Mouse (Mus musculus): ENCODE results near the gene Cspg4.

The Cspg4 gene

DNA sequence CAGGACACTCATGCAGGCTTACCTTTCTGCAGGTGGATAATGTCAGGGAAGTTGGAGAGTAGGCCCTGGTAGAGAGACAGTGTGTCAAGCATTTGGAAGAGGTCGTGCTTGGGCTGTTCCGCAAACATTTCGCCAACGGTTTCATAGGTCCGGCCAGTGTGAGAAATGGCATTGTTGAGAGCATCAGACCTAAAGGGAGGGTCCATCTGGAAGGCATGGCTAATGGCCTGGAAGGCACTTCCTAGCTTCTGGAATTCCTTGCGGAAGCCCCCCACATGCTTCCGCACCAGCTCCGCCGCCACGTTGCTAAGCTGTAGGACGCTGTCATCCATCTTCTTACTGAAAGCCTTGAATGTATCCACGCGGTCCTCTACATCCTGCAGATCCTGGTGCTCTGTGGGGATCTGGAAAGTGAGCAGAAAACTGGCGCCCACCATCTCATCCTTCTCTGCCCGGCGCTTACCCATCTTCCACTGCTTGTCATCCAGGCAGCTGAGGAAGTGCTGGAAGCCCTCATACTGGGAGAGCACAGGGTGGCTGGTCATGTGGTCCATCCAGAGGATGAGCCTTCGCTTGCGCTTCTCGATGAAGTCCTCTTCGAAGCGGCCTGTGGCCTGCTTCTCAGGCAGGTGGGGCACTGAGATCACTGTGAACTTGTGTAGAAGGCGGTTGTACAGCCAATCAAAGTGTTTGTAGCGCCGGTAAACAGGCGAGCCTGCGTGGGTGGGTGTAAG, 60.6 kb downstream of the Cspg4 start:
- CTCF ChIA-PET = interaction anchor here (0.5 kb wide), 1 partner anchor 1279 kb away, joined by 5 read pairs; no protein-coding TSS in a partner anchor

DNA sequence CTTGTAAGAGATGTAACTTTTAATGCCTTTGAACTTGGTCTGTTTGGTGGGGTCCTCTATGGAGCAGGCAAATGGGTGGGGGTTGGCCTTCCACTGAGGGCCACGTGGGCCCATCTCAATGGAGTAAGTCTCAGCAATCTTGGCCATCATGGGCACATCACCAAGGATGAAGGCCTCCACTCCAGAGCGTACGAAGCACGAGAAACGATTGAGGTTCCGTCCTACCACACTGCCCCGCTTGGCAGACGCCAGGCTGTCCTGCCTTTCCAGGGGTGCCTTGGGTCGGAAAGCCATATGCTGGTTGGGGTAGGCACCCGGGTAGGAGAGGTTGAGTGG, 61.2 kb downstream of the Cspg4 start:
- CTCF ChIA-PET = no interaction called here

DNA sequence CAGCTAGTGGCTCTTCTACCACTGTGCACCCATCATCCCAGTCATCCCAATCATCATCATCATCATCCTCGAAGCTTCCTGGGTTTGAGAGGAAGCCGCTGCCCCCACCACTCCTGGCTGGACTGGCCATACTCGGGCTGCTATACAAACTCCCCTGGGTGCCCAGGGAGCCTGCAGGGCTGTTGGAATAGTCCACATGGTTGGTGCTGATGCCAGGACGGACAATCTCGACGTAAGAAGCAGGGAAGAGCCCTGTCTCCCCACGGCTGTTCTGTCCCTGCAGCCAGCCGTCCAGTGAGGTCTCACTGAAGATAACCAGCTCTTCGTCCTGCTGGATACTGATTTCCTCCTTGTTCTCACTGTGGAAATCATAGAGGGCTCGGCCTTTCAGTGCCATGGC, 61.6 kb downstream of the Cspg4 start:
- CTCF ChIA-PET = no interaction called here

DNA sequence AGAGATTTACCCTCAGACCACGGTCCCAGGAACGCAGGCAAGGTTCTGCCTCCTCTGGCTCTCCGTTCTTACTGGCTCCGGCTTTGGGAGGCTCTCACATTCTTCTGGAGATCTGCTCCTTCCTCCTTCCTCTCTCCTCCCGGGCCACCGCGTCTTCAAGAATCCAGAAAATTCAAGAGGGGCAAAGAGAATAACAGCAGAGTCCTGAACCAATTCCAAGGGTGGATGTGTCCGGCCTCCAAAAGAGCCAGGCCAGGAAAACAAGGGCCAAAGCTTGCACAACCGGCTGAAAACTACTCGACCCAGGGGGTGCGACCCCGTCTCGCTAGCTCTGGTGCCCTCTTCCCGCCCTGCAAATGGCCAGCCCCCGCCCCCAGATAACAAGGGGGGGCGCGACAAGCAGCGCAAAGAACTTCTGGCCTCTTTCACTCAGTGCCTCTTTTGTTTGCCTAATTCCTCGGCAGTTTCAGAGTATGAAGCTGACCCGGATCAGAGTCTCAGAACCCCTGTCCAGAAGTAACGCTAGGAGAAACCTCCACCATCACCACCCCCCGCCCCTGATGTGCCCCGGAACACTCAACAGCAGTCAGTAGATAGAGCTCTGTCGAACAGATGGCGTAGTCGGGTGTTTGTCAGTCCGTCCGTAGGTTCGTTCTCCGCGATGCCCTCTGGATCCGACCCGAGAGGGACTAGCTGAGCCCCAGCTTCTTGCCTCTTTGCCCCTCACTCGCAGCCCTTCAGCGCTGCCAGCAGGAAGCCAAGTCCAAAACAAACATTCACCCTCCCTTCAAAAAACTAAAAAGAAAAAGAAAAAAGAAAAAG, 62.6 kb downstream of the Cspg4 start:
- CTCF ChIA-PET = interaction anchor here (0.6 to 1.0 kb wide), 2 partner anchors 13 to 21 kb away, joined by 4 read pairs; no protein-coding TSS in a partner anchor

DNA sequence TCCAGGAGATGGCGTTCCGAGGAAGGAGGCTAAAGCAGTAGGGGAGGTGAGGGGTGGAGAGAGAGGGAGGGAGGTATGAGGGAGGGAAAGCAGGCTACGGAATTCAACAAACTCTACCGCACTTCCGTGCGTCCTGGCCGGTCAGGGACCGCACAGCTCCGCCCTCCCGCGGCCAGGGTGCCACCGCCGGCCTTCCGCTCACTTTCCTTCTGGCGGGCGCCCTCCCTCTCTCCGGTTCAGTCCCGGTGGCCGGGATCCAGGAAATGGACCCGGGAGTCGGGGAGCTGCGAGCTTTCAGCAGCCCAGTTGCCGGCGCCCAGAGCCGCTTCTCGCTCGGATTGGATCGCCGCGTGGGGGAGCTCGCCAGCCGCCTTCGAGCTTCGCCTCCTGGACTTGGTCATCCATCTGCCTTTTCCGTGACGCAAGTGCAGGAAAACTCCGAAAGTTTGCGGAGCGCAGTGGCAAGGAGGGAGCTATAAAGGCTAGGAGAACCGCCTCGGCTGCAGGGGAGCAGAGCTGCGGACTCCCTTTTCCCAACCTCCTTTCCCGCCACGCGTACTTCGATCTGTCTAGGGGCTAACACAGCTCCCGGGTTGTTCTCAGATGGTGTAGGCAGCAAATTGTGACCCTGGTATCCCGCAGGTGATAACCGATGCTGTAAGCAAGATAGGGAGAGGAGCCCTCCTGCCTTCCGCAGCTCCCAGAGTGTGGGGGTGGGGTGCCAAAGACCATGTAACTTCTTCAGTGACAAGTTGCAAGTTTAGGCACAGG, 63.4 kb downstream of the Cspg4 start, which contains the start of gene Snx33:
Gene Snx33 (minus strand): TSS at position 331 of the 771 bp plus-strand sequence.
- CTCF ChIA-PET = interaction anchor here (0.6 to 1.0 kb wide), 2 partner anchors 20 to 24 kb away, joined by 3 to 4 read pairs; no protein-coding TSS in a partner anchor

DNA sequence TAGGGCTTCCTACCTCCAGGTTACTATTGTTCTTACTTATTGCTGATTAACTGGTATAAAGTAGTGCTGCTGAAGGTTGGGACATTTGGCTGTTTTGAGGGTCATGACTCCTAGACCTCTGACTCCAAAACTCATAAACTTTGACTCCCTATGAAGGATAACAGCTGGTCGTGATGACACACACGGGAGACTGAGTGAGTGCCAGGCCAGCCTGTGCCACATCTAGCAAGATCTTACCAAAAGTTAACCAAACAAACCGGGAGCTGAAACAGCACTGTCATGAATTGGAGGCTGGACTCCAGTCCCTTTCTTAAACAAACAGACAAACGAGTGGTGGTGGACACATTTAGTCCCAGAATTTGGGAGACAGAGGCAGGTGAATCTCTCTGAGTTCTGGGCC, 64.7 kb downstream of the Cspg4 start:
- CTCF ChIA-PET = no interaction called here

DNA sequence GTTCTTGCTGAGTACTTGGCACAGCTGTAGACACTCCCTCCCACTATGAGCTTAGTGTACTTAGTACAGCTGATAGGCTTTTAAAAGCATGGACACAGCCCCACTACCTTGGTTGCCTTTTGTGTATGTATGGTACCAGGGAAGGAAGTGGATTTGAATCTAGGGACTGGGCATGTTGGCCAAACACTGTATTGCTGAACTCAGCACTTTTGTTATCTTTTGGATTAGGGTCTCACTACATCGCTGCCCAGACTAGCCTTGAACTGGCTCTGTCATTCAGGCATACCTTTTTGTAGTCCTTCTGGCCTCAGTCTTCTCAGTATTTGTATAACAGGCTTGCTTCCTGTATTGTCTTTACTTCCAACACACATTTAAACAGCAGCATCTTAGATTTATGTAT, 65.7 kb downstream of the Cspg4 start:
- CTCF ChIA-PET = no interaction called here

DNA sequence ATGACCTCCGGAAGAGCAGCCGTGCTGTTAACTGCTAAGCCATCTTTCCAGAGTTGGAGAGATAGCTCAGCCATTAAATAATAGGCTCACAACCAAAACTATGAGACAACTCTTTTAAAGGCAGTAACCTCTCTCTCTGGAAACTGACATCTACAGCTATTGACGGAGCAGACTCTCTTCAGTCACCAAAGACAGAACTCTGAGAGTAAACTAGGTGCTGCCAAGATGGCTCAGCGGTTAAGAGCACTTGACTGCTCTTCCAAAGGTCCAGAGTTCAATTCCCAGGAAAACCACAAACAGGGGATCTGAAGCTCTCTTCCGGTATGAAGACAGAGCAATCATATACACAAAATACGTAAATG, 72.0 kb downstream of the Cspg4 start:
- CTCF ChIA-PET = interaction anchor here (0.7 to 1.0 kb wide), 2 partner anchors 11 to 13 kb away, joined by 3 read pairs; no protein-coding TSS in a partner anchor

DNA sequence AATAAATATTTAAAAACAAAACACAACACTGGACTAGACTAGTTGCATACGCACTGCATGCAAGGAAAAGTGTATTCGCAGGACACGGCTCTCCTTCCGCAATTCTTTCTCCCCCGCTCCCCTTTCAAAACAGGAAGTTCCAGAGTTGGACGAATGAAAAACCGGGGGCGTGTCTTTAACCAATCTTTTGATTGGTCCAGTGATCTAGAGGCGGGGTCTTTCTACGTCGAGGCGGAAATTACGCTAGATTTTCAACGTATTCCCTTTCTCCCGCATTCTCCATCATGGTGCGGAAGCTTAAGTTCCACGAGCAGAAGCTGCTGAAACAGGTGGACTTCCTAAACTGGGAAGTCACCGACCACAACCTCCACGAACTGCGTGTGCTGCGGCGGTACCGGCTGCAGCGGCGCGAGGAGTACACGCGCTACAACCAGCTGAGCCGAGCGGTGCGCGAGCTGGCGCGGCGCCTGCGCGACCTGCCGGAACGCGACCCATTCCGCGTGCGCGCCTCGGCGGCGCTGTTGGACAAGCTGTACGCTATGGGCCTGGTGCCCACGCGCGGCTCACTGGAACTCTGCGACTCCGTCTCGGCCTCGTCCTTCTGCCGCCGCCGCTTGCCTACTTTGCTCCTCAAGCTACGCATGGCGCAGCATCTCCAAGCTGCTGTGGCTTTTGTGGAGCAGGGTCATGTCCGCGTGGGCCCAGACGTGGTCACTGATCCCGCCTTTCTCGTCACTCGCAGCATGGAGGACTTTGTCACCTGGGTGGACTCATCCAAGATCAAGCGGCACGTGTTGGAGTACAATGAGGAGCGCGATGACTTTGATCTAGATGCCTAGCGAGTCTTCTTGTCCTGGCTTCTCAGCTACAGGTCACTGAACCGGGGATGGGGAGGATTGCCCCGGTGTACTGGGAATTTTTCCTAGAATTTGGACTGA, 72.7 kb downstream of the Cspg4 start, which contains the start of gene Imp3:
Gene Imp3 (plus strand): TSS at position 253 of the 938 bp plus-strand sequence.
- CTCF ChIA-PET = interaction anchor here (1.0 kb wide), 2 partner anchors 10 to 59 kb away, joined by 3 to 4 read pairs; no protein-coding TSS in a partner anchor

DNA sequence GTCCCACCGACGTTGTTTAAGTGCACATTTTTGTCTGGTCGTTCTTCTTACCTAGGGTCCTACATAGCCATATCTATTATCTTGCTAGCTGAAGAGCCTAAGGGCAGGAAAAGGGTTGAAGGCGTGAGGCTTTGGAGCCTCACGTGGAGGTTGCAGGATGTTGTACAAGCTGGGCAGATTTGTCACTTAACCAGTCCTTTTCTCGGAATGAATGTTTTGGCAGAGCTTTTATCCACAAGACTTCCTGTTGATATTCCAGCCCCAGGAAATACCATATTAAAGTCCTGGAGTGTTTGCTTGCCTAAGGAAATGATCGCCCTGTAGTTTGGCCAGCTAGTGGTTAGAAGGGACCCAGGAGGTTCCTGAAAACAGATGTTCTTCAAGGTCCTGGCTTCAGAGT, 73.5 kb downstream of the Cspg4 start:
- CTCF ChIA-PET = interaction anchor here (1.0 kb wide), 1 partner anchor 58 kb away, joined by 4 read pairs; no protein-coding TSS in a partner anchor

DNA sequence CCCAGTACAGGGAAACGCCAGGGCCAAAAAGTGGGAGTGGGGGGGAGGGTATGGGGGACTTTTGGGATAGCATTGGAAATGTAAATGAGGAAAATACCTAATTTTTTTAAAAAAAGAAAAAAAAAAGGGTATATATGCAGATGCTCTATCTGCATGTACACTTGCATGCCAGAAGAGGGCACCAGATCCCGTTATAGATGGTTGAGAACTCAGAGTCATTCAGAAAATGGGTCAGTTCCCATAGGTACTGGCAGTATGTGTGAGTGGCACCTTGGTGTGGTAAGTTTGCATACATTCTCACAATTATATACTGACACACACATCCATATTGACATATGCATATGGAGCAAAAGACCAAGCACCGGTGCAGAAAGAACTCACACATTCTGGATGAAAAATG, 82.6 kb downstream of the Cspg4 start:
- CTCF ChIA-PET = interaction anchor here (0.6 to 1.0 kb wide), 2 partner anchors 10 to 12 kb away, joined by 3 to 6 read pairs; partner anchors contain the start of gene Imp3

DNA sequence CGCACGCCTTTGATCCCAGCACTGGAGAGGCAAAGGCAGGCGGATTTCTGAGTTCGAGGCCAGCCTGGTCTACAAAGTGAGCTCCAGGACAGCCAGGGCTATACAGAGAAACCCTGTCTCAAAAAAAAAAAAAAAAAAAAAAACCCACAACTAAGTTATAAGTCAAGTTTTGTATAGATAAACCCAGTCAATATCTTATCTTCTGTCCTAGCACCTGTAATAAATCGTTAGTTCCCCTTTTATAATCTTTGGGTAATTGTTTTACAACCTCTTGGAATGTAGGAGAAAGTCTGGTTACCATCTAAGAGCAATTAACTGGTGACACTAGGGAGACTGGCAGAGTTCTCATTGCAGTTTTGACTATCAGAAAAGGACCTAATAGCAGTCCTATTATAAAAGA, 83.9 kb downstream of the Cspg4 start:
- CTCF ChIA-PET = interaction anchor here (0.8 to 1.2 kb wide), 2 partner anchors 21 to 50 kb away, joined by 4 to 8 read pairs; partner anchors contain the start of gene Snx33

All from spleen, embryonic (tissue).